Mouse (Mus musculus) kidney, adult 8-10 months (tissue): Measurements from ENCODE around the gene Csrnp2.
A peak's percentile ranks its signal among the peaks of the same experiment; 100 is the strongest.

Experiments used
- DNase-seq, 2 experiments: peaks; one replicate each; pipeline ENCODE4 v3.0.0; 2022

The Csrnp2 gene

GRCm38 (mm10) chr15:100473926-100474503 lies 21.3 kb downstream of the Csrnp2 start:
- DNase-seq: no peak

- DNase-seq: peak; percentile 49 to 52
Observed at GRCm38 (mm10) chr15:100470037-100470436, 25.3 kb downstream of the Csrnp2 start.

- DNase-seq: no peak
Observed at GRCm38 (mm10) chr15:100469189-100469545, 26.1 kb downstream of the Csrnp2 start.

GRCm38 (mm10) chr15:100468295-100469188 lies 26.7 kb downstream of the Csrnp2 start, which contains the start of gene Letmd1:
TSS of gene Letmd1 (plus strand) at chr15:100469023.
- peak; percentile 87 to 89 for DNase-seq

- no peak for DNase-seq
Observed at GRCm38 (mm10) chr15:100467738-100468137, 27.6 kb downstream of the Csrnp2 start.

- DNase-seq: no peak
Observed at GRCm38 (mm10) chr15:100465432-100465831, 29.9 kb downstream of the Csrnp2 start.

GRCm38 (mm10) chr15:100463712-100464111 lies 31.6 kb downstream of the Csrnp2 start:
- DNase-seq: peak; percentile 74 to 90

- DNase-seq: peak; percentile 80 to 84
Observed at GRCm38 (mm10) chr15:100462086-100462485, 33.2 kb downstream of the Csrnp2 start.

GRCm38 (mm10) chr15:100461646-100462045 lies 33.6 kb downstream of the Csrnp2 start:
- DNase-seq: no peak

- DNase-seq: peak; percentile 47 to 64
Observed at GRCm38 (mm10) chr15:100460942-100461341, 34.3 kb downstream of the Csrnp2 start.

GRCm38 (mm10) chr15:100458055-100458454 lies 37.2 kb downstream of the Csrnp2 start:
- peak; percentile 58 to 79 for DNase-seq

- peak; percentile 49 to 70 for DNase-seq
Observed at GRCm38 (mm10) chr15:100457340-100457739, 37.9 kb downstream of the Csrnp2 start.

GRCm38 (mm10) chr15:100456356-100456991 lies 38.8 kb downstream of the Csrnp2 start:
- peak; percentile 85 to 91 for DNase-seq

GRCm38 (mm10) chr15:100452486-100452885 lies 42.8 kb downstream of the Csrnp2 start:
- DNase-seq: no peak

- DNase-seq: no peak
Observed at GRCm38 (mm10) chr15:100451245-100451644, 44.0 kb downstream of the Csrnp2 start.

- DNase-seq: no peak
Observed at GRCm38 (mm10) chr15:100449495-100449894, 45.8 kb downstream of the Csrnp2 start.

- no peak for DNase-seq
Observed at GRCm38 (mm10) chr15:100448572-100448971, 46.7 kb downstream of the Csrnp2 start.

GRCm38 (mm10) chr15:100446887-100447286 lies 48.4 kb downstream of the Csrnp2 start:
- no peak for DNase-seq

GRCm38 (mm10) chr15:100443126-100443922 lies 52.0 kb downstream of the Csrnp2 start:
- peak; percentile 85 to 91 for DNase-seq

GRCm38 (mm10) chr15:100436518-100436917 lies 58.8 kb downstream of the Csrnp2 start:
- no peak for DNase-seq

- no peak for DNase-seq
Observed at GRCm38 (mm10) chr15:100436112-100436511, 59.2 kb downstream of the Csrnp2 start.

- no peak for DNase-seq
Observed at GRCm38 (mm10) chr15:100433234-100433633, 62.1 kb downstream of the Csrnp2 start.
